ENCODE assay signal across 25 mouse cellular contexts in the genomic region with DNA sequence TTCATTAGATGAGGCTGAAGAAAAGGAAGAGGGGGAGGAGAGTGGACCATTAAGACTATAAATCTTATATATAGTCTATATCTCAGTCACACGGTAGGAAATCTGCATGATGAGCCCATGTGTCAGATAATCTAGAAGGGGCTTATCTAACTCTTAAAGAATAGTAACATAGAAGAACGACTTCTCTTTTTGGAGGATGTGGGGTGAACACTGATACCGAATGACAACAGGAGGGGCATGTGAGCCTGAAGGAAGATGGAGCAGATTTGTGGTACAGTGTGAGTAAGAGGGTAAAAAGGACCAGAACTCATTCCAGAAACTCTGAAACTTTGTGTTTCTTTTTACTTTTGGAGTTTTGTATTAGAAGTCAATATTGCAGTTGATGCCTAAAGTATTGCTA.
DNase-seq lines count a peak whose midpoint lies in the region; ATAC-seq and TF ChIP-seq lines count a peak whose summit lies in the region.
"Had no signal": no experiment of that assay in that cellular context is flagged by ENCODE, and none has a peak within 500 bp of the region (broad histone marks: within the 10 kb centered on the region; RNA-seq: fewer than 3 reads in every experiment).

No protein-coding gene starts in this region.

- ATAC-seq in G1E (ENCODE audit: extremely low read depth, insufficient number of reproducible peaks, low FRiP score, poor library complexity, severe bottlenecking) = peak; percentile 22; the same call in 1 of the 2 replicates
- ATAC-seq: CD4-positive, CD25-positive, alpha-beta regulatory T cell, adult 4 months; forebrain, embryonic 14.5 days; forebrain, embryonic 16.5 days had no signal

- peaks cover 10% of the 10 kb centered on the region for H3K36me3 ChIP-seq in G1E (replicated peaks)
- H3K36me3 ChIP-seq: embryonic facial prominence, embryonic 13.5 days; embryonic facial prominence, embryonic 15.5 days; forebrain, embryonic 10.5 days; forebrain, embryonic 12.5 days had no signal

- TF ChIP-seq CTCF in G1E (IDR thresholded peaks at IDR 0.05; ENCODE audit: low read depth, low read length) = no peak

- no peaks in the 10 kb centered on the region for H3K27me3 ChIP-seq in G1E (ENCODE audit: insufficient read depth, low read length)
- H3K27me3 ChIP-seq: CH12.LX; embryonic facial prominence, embryonic 13.5 days; embryonic facial prominence, embryonic 15.5 days; forebrain, embryonic 12.5 days had no signal

- peak; percentile 46 for DNase-seq in 416B (ENCODE audit: low read depth)
- DNase-seq in G1E (ENCODE audit: low spot score) = no peak
- DNase-seq in MEL-GATA-1-ER (ENCODE audit: extremely low read depth, low read depth) = peak; percentile 36
- no peak for DNase-seq in left cerebral cortex, adult 9 months (ENCODE audit: low spot score in 2 of 2)
- no peak for DNase-seq in gastrocnemius, postnatal 10 days
- DNase-seq in layer of hippocampus, postnatal 36 days = no peak
- DNase-seq: adrenal gland, adult 2 months; adrenal gland, postnatal 10 days; adrenal gland, postnatal 36 days; B cell, adult 2 months; cerebellum, adult 11-12 months; cerebellum, adult 2 months; cerebellum, adult 9-10 months; cerebellum, postnatal 10 days; cerebellum, postnatal 25 days; embryo, embryonic 11 days had no signal

- no peaks in the 10 kb centered on the region for H3K4me1 ChIP-seq in G1E (ENCODE audit: insufficient read depth, low read depth, low read length)
- H3K4me1 ChIP-seq: embryonic facial prominence, embryonic 13.5 days; embryonic facial prominence, embryonic 15.5 days; forebrain, embryonic 10.5 days; forebrain, embryonic 12.5 days had no signal

- no peaks in the 10 kb centered on the region for H3K9me3 ChIP-seq in G1E (replicated peaks)
- H3K9me3 ChIP-seq: embryonic facial prominence, embryonic 13.5 days; embryonic facial prominence, embryonic 15.5 days; forebrain, embryonic 10.5 days; forebrain, embryonic 12.5 days had no signal

- H3K4me3 ChIP-seq in G1E (ENCODE audit: low read depth, low read length) = no peak overlapping the region
- H3K4me3 ChIP-seq: embryonic facial prominence, embryonic 13.5 days; embryonic facial prominence, embryonic 15.5 days; erythroblast, embryonic 14.5 days; forebrain, embryonic 10.5 days; forebrain, embryonic 12.5 days had no signal

Comparison
In these comparisons a context has a peak if more than half of its experiments do, and no peak if none do; other contexts are left out.
1. DNase-seq: peak in 416B (single experiment) and MEL-GATA-1-ER (single experiment); none in G1E (single experiment), left cerebral cortex, adult 9 months (0 of 2), gastrocnemius, postnatal 10 days (single experiment) and layer of hippocampus, postnatal 36 days (0 of 2).